ENCODE assay signal across 8 mouse cellular contexts in the genomic region with DNA sequence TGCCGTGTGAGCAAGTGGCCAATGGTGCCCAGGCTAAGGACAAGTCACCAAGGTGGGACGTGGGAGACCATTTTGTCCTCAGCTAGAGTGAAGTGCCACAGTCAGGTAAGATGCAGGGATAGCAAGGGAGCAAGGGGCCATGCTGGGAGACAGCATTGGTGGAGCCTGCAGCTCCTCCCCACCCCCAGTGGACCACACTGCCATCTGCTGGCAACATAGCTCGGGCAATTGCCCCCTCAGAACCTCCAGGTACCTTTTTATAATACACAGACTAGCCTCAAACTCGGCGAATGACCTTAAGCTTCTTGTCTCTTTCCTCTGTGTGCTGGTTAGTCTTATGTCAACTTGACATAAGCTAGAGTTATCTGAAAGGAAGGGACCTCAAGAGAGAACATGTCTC.
A peak's percentile ranks its signal among the peaks of the same experiment; 100 is the strongest.
DNase-seq lines count a peak whose midpoint lies in the region; ATAC-seq and TF ChIP-seq lines count a peak whose summit lies in the region.
"Had no signal": no experiment of that assay in that cellular context is flagged by ENCODE, and none has a peak within 500 bp of the region (broad histone marks: within the 10 kb centered on the region; RNA-seq: fewer than 3 reads in every experiment).

No protein-coding gene starts in this region.

- H3K9ac ChIP-seq in midbrain, postnatal 0 days (replicated peaks; ENCODE audit: low read length, poor library complexity, severe bottlenecking), result no peak overlapping the region
- H3K9ac ChIP-seq in midbrain, embryonic 14.5 days (replicated peaks; ENCODE audit: low read length), result no peak overlapping the region
- H3K9ac ChIP-seq: limb, embryonic 13.5 days had no signal

- intact Hi-C loops in heart, postnatal 14 days (cut with DNase I), result loop anchor here (10.0 kb wide), 1 partner anchor 286 kb away; no protein-coding TSS in a partner anchor

- no peaks in the 10 kb centered on the region for H3K4me1 ChIP-seq in midbrain, postnatal 0 days (ENCODE audit: insufficient read depth, low read length)
- H3K4me1 ChIP-seq in midbrain, embryonic 14.5 days (ENCODE audit: control insufficient read depth, insufficient read depth, low read length), result peaks cover 9% of the 10 kb centered on the region; the same call in 1 of the 2 replicates
- H3K4me1 ChIP-seq in forebrain, embryonic 10.5 days, result peaks cover 12% of the 10 kb centered on the region; the same call in 1 of the 2 replicates
- H3K4me1 ChIP-seq: limb, embryonic 13.5 days had no signal

- no peaks in the 10 kb centered on the region for H3K27me3 ChIP-seq in midbrain, postnatal 0 days (ENCODE audit: insufficient read depth, low read length)
- no peaks in the 10 kb centered on the region for H3K27me3 ChIP-seq in midbrain, embryonic 14.5 days (ENCODE audit: control insufficient read depth, insufficient read depth, low read length)
- no peaks in the 10 kb centered on the region for H3K27me3 ChIP-seq in forebrain, embryonic 10.5 days (ENCODE audit: poor library complexity, severe bottlenecking)
- H3K27me3 ChIP-seq: limb, embryonic 13.5 days had no signal

- H3K27ac ChIP-seq in midbrain, postnatal 0 days (ENCODE audit: low read depth, low read length), result no peak overlapping the region
- no peak overlapping the region for H3K27ac ChIP-seq in midbrain, embryonic 14.5 days (replicated peaks; ENCODE audit: low read depth, low read length)
- no peak overlapping the region for H3K27ac ChIP-seq in forebrain, embryonic 10.5 days
- H3K27ac ChIP-seq: limb, embryonic 13.5 days had no signal

- DNase-seq in midbrain, postnatal 0 days (ENCODE audit: low spot score), result no peak
- DNase-seq in midbrain, embryonic 14.5 days, result no peak
- DNase-seq in ZHBTc4 (ENCODE audit: low read depth, low spot score), result peak; percentile 44
- DNase-seq in heart, postnatal 14 days, result peak; percentile 52 to 54
- peak; percentile 64 for DNase-seq in naive thymus-derived CD4-positive, alpha-beta T cell, adult 2 months (ENCODE audit: low read depth)
- no peak for DNase-seq in Muller cell, postnatal 12 days (ENCODE audit: inconsistent ontology term)
- no peak for DNase-seq in forebrain, embryonic 10.5 days (ENCODE audit: extremely low spot score, low spot score)

- peak; percentile 31 for TF ChIP-seq CTCF in midbrain, postnatal 0 days (IDR thresholded peaks at IDR 0.05)

- no peaks in the 10 kb centered on the region for H3K36me3 ChIP-seq in midbrain, postnatal 0 days (ENCODE audit: insufficient read depth, low read length)
- H3K36me3 ChIP-seq in midbrain, embryonic 14.5 days (ENCODE audit: control insufficient read depth, insufficient read depth, low read length), result no peaks in the 10 kb centered on the region
- no peaks in the 10 kb centered on the region for H3K36me3 ChIP-seq in forebrain, embryonic 10.5 days (replicated peaks)
- H3K36me3 ChIP-seq: limb, embryonic 13.5 days had no signal

- no peaks in the 10 kb centered on the region for H3K9me3 ChIP-seq in midbrain, postnatal 0 days (ENCODE audit: low read length)
- no peaks in the 10 kb centered on the region for H3K9me3 ChIP-seq in midbrain, embryonic 14.5 days (ENCODE audit: control insufficient read depth, low read length)
- no peaks in the 10 kb centered on the region for H3K9me3 ChIP-seq in forebrain, embryonic 10.5 days
- H3K9me3 ChIP-seq: limb, embryonic 13.5 days had no signal

- H3K4me2 ChIP-seq in midbrain, postnatal 0 days (ENCODE audit: low read depth, low read length, poor library complexity, severe bottlenecking), result no peak overlapping the region
- H3K4me2 ChIP-seq in midbrain, embryonic 14.5 days (ENCODE audit: low read length), result no peak overlapping the region
- H3K4me2 ChIP-seq: limb, embryonic 13.5 days had no signal

- 87% methylated on average over 5 of the region's 5 CpGs for WGBS in midbrain, postnatal 0 days
- WGBS in midbrain, embryonic 14.5 days, result 82% methylated on average over 5 of the region's 5 CpGs
- WGBS in forebrain, embryonic 10.5 days, result 85% methylated on average over 5 of the region's 5 CpGs

- no peak for ATAC-seq in midbrain, postnatal 0 days (ENCODE audit: low FRiP score)
- ATAC-seq in midbrain, embryonic 14.5 days (ENCODE audit: low FRiP score, low TSS enrichment), result no peak

- H3K4me3 ChIP-seq in midbrain, postnatal 0 days (ENCODE audit: low read depth, low read length), result no peak overlapping the region
- no peak overlapping the region for H3K4me3 ChIP-seq in midbrain, embryonic 14.5 days (replicated peaks; ENCODE audit: low read depth, low read length)
- no peak overlapping the region for H3K4me3 ChIP-seq in forebrain, embryonic 10.5 days
- H3K4me3 ChIP-seq: limb, embryonic 13.5 days had no signal

Comparison
In these comparisons a context has a peak if more than half of its experiments do, and no peak if none do; other contexts are left out.
1. DNase-seq: peak in ZHBTc4 (single experiment), heart, postnatal 14 days (2 of 2) and naive thymus-derived CD4-positive, alpha-beta T cell, adult 2 months (single experiment); none in midbrain, postnatal 0 days (single experiment), midbrain, embryonic 14.5 days (single experiment), Muller cell, postnatal 12 days (single experiment) and forebrain, embryonic 10.5 days (single experiment).